Mouse (Mus musculus) adrenal gland (tissue): ENCODE measurements around the gene Kif3a.

ENCODE experiments used
- intact Hi-C: fragments of 180-260 bp; cut with DNase I; formaldehyde crosslinking; loops from one replicate; pipeline ENCODE4 v1.15.1; 2025

Kif3a gene

GRCm38 (mm10) chr11:53642744-53643279 lies 75.6 kb downstream of the Kif3a start:
- intact Hi-C loops = no loop called here

GRCm38 (mm10) chr11:53644017-53644416 lies 76.8 kb downstream of the Kif3a start:
- intact Hi-C loops = no loop called here

GRCm38 (mm10) chr11:53651441-53651840 lies 84.3 kb downstream of the Kif3a start:
- intact Hi-C loops = no loop called here
